Mouse (Mus musculus) hindbrain, embryonic 15.5 days (tissue): ENCODE data around the gene Ndufb4. TPM values are rescaled to one million over a fixed set of nuclear protein-coding genes. Genes with fewer than 3 reads are reported as not detected.
A peak's percentile ranks its signal among the peaks of the same experiment; 100 is the strongest.
"Not testable (repeated sequence)": the region's sequence is repeated elsewhere in the genome, so short reads cannot be mapped to it uniquely, and the experiment has no call there.

Experiments
- ATAC-seq: fragments of 200-750 bp; cut with Nextera tagmentation; 2 replicates; pipeline ENCODE4 v1.8.0; 2017; ENCODE audit warnings: low read depth, moderate number of reproducible peaks, moderate TSS enrichment; ENCODE audit not compliant: low FRiP score
- H3K27ac ChIP-seq: fragments of 300-500 bp; sonication (generic); replicated peaks from 2 replicates; pipeline ENCODE4 v1.5.1; 2015; ENCODE audit warnings: mild to moderate bottlenecking, inconsistent platforms
- H3K27me3 ChIP-seq: fragments of 300-500 bp; sonication (generic); 2 replicates; pipeline ENCODE4 v1.6.1; 2015; ENCODE audit warnings: control low read depth, inconsistent platforms
- H3K36me3 ChIP-seq: fragments of 300-500 bp; sonication (generic); 2 replicates; pipeline ENCODE4 v1.6.1; 2015; ENCODE audit warnings: control low read depth, inconsistent platforms
- H3K4me1 ChIP-seq: fragments of 300-500 bp; sonication (generic); replicated peaks from 2 replicates; pipeline ENCODE4 v1.6.1; 2015; ENCODE audit warnings: control low read depth, inconsistent platforms
- H3K4me2 ChIP-seq: fragments of 300-500 bp; sonication (generic); 2 replicates; pipeline ENCODE4 v1.6.1; 2015; ENCODE audit warnings: moderate library complexity, mild to moderate bottlenecking, inconsistent platforms
- H3K4me3 ChIP-seq: fragments of 300-500 bp; sonication (generic); 2 replicates; pipeline ENCODE4 v1.5.1; 2015; ENCODE audit warnings: mild to moderate bottlenecking, inconsistent platforms
- H3K9ac ChIP-seq: fragments of 300-500 bp; sonication (generic); 2 replicates; pipeline ENCODE4 v1.6.1; 2015; ENCODE audit warnings: inconsistent platforms
- H3K9me3 ChIP-seq: fragments of 300-500 bp; sonication (generic); 2 replicates; pipeline ENCODE4 v1.6.1; 2016; ENCODE audit warnings: control low read depth, inconsistent platforms
- WGBS: fragments of 180-500 bp; shearing (Covaris S2); methylation state at CpG from one replicate; pipeline ENCODE4 v1.1.7; 2015; 5-methylcytosine and 5-hydroxymethylcytosine counted together
- polyA plus RNA-seq: library from polyadenylated mRNA; unstranded; fragments of >200 nt; fragmentation: Nextera tagmentation; extraction: Ambion mirVana; gene quantifications from 2 replicates; pipeline ENCODE4 v1.2.1, GENCODE M21; 2015

Ndufb4 gene
- polyA plus RNA-seq, result 56.8 and 59.9 TPM in 2 replicates

- Histone ChIP-seq H3K9me3 (no peaks in the 10 kb centered on the region), H3K4me2 (peak within 1 kb of the TSS; percentile 74), H3K27me3 (no peaks in the 10 kb centered on the region), H3K36me3 (no peaks in the 10 kb centered on the region), H3K27ac (peak within 1 kb of the TSS; percentile 91), H3K4me3 (peak within 1 kb of the TSS; percentile 91), H3K9ac (peak within 1 kb of the TSS; percentile 81), H3K4me1 (peaks cover 19% of the 10 kb centered on the region)
- peak; percentile 97 for ATAC-seq
- WGBS, result under 1% methylated on average over 56 of the region's 58 CpGs
Measured at GRCm38 (mm10) chr16:37653731-37654657, at the start of gene Ndufb4. TSS of gene Ndufb4 (minus strand) at chr16:37654453.

GRCm38 (mm10) chr16:37703884-37704283, 49.6 kb upstream of the Ndufb4 start:
- WGBS, result 79% methylated on average over 5 of the region's 5 CpGs
- no peak overlapping the region for H3K9ac ChIP-seq

DNA sequence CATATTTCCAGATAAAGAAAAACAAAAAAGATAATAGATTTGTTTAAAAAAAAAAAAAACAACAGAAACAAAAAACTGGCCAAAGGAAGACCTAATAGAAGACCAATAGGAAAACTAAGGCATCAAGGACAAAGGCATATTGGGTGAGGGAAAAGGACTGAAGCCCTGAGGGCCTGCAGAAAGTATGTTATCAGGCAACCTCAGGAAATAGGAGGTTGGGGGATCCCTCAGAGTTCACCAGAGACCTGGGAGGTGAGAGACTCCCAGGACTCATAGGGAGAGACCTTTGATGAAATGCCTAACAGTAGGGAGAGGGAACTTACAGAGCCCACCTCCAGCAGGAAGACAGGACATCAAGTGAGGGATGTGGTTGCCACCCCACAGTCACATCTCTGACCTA, 45.8 kb upstream of the Ndufb4 start:
- not testable (repeated sequence) for H3K4me2 ChIP-seq, H3K4me1 ChIP-seq, H3K9me3 ChIP-seq, H3K27me3 ChIP-seq, H3K27ac ChIP-seq, H3K36me3 ChIP-seq, H3K9ac ChIP-seq, ATAC-seq, H3K4me3 ChIP-seq

More at GRCm38 (mm10) chr16:37703884-37704283, 49.6 kb upstream of the Ndufb4 start:
- no peak for ATAC-seq
- Histone ChIP-seq H3K27ac (no peak overlapping the region), H3K9me3 (no peaks in the 10 kb centered on the region), H3K4me3 (no peak overlapping the region), H3K36me3 (no peaks in the 10 kb centered on the region), H3K27me3 (no peaks in the 10 kb centered on the region), H3K4me2 (no peak overlapping the region), H3K4me1 (0 out of 2 replicates have a peak, but pooled peaks cover 7% of the 10 kb centered on the region)

- Histone ChIP-seq H3K9me3 (no peaks in the 10 kb centered on the region), H3K4me1 (no peaks in the 10 kb centered on the region), H3K27me3 (no peaks in the 10 kb centered on the region), H3K36me3 (no peaks in the 10 kb centered on the region), H3K4me2 (no peak overlapping the region), H3K9ac (no peak overlapping the region), H3K4me3 (no peak overlapping the region), H3K27ac (no peak overlapping the region)
- ATAC-seq, result no peak
- WGBS, result 97% methylated on average over 6 of the region's 6 CpGs
Measured at GRCm38 (mm10) chr16:37698767-37699166, 44.5 kb upstream of the Ndufb4 start.

DNA sequence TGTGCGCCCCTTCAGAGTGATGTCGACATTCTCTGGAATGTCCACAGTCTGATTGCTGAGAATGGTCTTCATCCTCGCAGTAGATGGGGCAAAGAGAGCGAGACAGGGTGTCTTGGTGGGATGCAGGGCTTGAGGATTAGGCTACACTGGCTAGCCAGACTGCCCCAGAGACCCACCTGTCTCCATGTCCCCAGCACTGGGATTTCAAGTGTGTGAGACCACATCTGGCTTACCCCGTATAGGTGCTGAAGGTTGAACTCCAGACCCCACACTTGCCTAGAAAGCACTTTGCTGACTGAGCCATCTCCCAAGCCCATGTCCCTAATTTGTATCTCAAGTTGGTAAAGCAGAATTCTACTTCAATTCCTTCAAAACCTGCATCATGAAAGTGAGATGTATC, 43.0 kb upstream of the Ndufb4 start:
- H3K27ac ChIP-seq, result no peak overlapping the region
- WGBS, result 82% methylated on average over 5 of the region's 5 CpGs

DNA sequence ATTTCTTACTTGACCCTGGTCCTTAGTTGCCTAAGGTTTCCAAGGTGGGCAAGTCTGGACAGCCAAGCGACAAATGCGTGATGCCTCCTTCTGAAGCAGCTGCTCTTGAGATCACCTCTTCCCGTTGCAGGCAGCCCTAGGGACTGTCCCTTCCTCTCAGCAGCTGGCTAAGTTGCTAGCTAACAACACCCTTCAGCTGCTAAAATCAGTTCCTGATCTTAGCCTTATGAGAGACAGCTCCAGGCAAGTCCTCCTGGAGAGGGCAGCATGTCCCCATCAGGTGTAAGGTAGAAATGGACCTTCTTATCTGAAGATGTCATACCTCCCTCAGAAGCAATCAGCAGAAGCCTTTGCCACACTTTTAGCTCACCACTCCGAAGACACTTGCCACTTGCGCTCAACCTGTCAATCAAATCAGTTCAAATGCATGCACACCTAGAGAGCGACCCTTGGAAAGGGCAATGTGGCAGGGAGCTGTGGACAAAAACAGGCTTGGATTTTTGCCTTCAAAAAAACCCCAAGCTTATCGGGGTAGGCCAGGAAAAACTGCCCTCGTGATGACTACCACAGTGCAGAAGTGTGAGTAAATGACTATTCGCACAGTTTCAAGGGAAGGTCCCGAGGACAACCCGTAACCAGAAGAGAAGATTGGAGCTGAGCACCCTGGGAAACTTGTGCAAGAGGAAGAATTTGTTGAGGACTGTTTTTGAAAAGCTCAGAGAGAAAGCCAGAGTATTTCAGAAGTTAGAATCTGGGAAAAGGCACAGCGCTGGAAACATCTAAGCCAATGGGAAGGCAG, 36.9 kb upstream of the Ndufb4 start:
- H3K27me3 ChIP-seq, result no peaks in the 10 kb centered on the region
- no peaks in the 10 kb centered on the region for H3K36me3 ChIP-seq
- no peak for ATAC-seq
- H3K9ac ChIP-seq, result no peak overlapping the region
- no peak overlapping the region for H3K4me2 ChIP-seq
- H3K27ac ChIP-seq, result no peak overlapping the region
- 87% methylated on average over 12 of the region's 12 CpGs for WGBS
- no peak overlapping the region for H3K4me3 ChIP-seq
- H3K4me1 ChIP-seq, result peaks cover 12% of the 10 kb centered on the region
- no peaks in the 10 kb centered on the region for H3K9me3 ChIP-seq

More for the DNA sequence above, 43.0 kb upstream of the Ndufb4 start:
- Histone ChIP-seq H3K36me3 (no peaks in the 10 kb centered on the region), H3K9ac (no peak overlapping the region), H3K9me3 (no peaks in the 10 kb centered on the region), H3K4me2 (no peak overlapping the region), H3K4me3 (no peak overlapping the region), H3K4me1 (no peaks in the 10 kb centered on the region), H3K27me3 (no peaks in the 10 kb centered on the region)
- ATAC-seq, result no peak

GRCm38 (mm10) chr16:37690465-37690864, 36.2 kb upstream of the Ndufb4 start:
- WGBS, result 80% methylated on average over 6 of the region's 6 CpGs

GRCm38 (mm10) chr16:37689934-37690333, 35.7 kb upstream of the Ndufb4 start:
- WGBS, result 81% methylated on average over 10 of the region's 10 CpGs
- Histone ChIP-seq H3K4me1 (peaks cover 20% of the 10 kb centered on the region), H3K9ac (no peak overlapping the region), H3K27me3 (no peaks in the 10 kb centered on the region), H3K9me3 (no peaks in the 10 kb centered on the region), H3K27ac (no peak overlapping the region), H3K4me2 (no peak overlapping the region), H3K4me3 (no peak overlapping the region), H3K36me3 (no peaks in the 10 kb centered on the region)
- no peak for ATAC-seq

More at GRCm38 (mm10) chr16:37690465-37690864, 36.2 kb upstream of the Ndufb4 start:
- H3K27ac ChIP-seq, result no peak overlapping the region
- H3K36me3 ChIP-seq, result no peaks in the 10 kb centered on the region
- no peak overlapping the region for H3K9ac ChIP-seq
- no peak for ATAC-seq
- H3K4me3 ChIP-seq, result no peak overlapping the region
- H3K4me2 ChIP-seq, result no peak overlapping the region
- H3K27me3 ChIP-seq, result no peaks in the 10 kb centered on the region
- no peaks in the 10 kb centered on the region for H3K9me3 ChIP-seq
- peaks cover 16% of the 10 kb centered on the region for H3K4me1 ChIP-seq

GRCm38 (mm10) chr16:37689251-37689926, 35.1 kb upstream of the Ndufb4 start:
- Histone ChIP-seq H3K27ac (no peak overlapping the region), H3K36me3 (no peaks in the 10 kb centered on the region), H3K4me1 (peaks cover 23% of the 10 kb centered on the region), H3K4me2 (no peak overlapping the region), H3K9ac (no peak overlapping the region), H3K9me3 (no peaks in the 10 kb centered on the region), H3K4me3 (no peak overlapping the region), H3K27me3 (no peaks in the 10 kb centered on the region)
- no peak for ATAC-seq
- 84% methylated on average over 8 of the region's 8 CpGs for WGBS

- no peak for ATAC-seq
- Histone ChIP-seq H3K4me1 (peaks cover 35% of the 10 kb centered on the region), H3K27ac (no peak overlapping the region), H3K9ac (no peak overlapping the region), H3K36me3 (no peaks in the 10 kb centered on the region), H3K4me2 (no peak overlapping the region), H3K9me3 (no peaks in the 10 kb centered on the region), H3K4me3 (no peak overlapping the region), H3K27me3 (no peaks in the 10 kb centered on the region)
- 77% methylated on average over 2 of the region's 2 CpGs for WGBS
Measured at GRCm38 (mm10) chr16:37688181-37688580, 33.9 kb upstream of the Ndufb4 start.

- H3K4me3 ChIP-seq, result no peak overlapping the region
- 0 out of 2 replicates have a peak overlapping the region, but pooled peaks have one; percentile 9 for H3K4me2 ChIP-seq
- H3K36me3 ChIP-seq, result no peaks in the 10 kb centered on the region
- no peak for ATAC-seq
- WGBS, result 70% methylated on average over 14 of the region's 14 CpGs
- H3K27me3 ChIP-seq, result no peaks in the 10 kb centered on the region
- no peaks in the 10 kb centered on the region for H3K9me3 ChIP-seq
- H3K27ac ChIP-seq, result no peak overlapping the region; the same call in 1 of the 2 replicates
- H3K4me1 ChIP-seq, result peaks cover 42% of the 10 kb centered on the region
- no peak overlapping the region for H3K9ac ChIP-seq
Measured at GRCm38 (mm10) chr16:37687301-37687980, 33.2 kb upstream of the Ndufb4 start.
